Comparison of ENCODE assay signal across 21 mouse cellular contexts in the genomic region with DNA sequence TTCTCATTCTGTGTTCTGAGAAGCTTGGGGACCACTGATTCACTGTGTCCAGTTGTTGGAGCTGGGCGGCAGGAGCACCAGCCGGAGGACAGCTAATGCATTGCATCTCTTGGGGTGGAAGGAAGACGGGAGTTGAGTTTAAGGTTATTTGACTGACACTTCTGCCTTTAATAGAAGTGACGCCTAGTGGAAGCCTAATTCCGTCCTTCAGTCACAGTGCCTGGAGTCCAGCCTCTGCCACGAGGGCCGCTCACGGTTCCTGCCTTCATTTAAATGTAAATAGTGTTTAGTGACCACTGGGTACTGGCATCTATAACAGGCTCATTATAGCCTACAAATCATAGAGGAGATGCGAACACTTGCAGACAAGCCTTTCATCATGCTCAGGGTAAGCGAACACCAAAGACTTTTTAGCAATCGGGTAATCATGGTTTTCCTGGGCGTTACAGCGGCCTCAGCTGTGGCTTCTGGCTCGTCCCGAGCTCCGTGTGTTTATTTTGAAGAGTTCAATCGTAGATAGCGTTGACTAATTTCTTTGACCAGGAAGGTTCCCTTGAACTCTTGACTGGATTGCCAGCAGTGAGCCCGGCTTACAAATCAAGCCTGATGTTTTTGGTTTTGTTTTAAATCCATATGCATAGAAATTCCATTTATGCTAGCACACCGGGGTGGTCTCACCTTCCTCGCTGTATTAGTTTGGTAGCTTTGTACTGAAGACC. TPM values are rescaled to one million over a fixed set of nuclear protein-coding genes. Genes with fewer than 3 reads are reported as not detected.
A peak's percentile ranks its signal among the peaks of the same experiment; 100 is the strongest.
DNase-seq lines count a peak whose midpoint lies in the region; ATAC-seq and TF ChIP-seq lines count a peak whose summit lies in the region.
"Had no signal": no experiment of that assay in that cellular context is flagged by ENCODE, and none has a peak within 500 bp of the region (broad histone marks: within the 10 kb centered on the region; RNA-seq: fewer than 3 reads in every experiment).

No protein-coding gene starts in this region.

- no peak for ATAC-seq in forebrain, postnatal 0 days
- ATAC-seq in forebrain, embryonic 14.5 days, result no peak
- ATAC-seq in embryonic facial prominence, embryonic 15.5 days (ENCODE audit: insufficient number of reproducible peaks, low FRiP score, low TSS enrichment, low read depth), result no peak
- no peak for ATAC-seq in limb, embryonic 15.5 days (ENCODE audit: insufficient number of reproducible peaks, low FRiP score, low TSS enrichment, low read depth)
- ATAC-seq: midbrain, embryonic 16.5 days had no signal

- TF ChIP-seq CTCF in forebrain, postnatal 0 days (IDR thresholded peaks at IDR 0.05; ENCODE audit: low read depth), result no peak
- no peak for TF ChIP-seq CTCF in layer of hippocampus, adult 2 months (conservative IDR thresholded peaks at IDR 0.05)

- no peak overlapping the region for H3K4me3 ChIP-seq in forebrain, postnatal 0 days (ENCODE audit: low read depth, low read length)
- no peak overlapping the region for H3K4me3 ChIP-seq in forebrain, embryonic 14.5 days (ENCODE audit: low read depth, low read length)
- H3K4me3 ChIP-seq in layer of hippocampus, adult 2 months, result no peak overlapping the region
- no peak overlapping the region for H3K4me3 ChIP-seq in embryonic facial prominence, embryonic 15.5 days (replicated peaks)
- H3K4me3 ChIP-seq in limb, embryonic 15.5 days, result no peak overlapping the region
- H3K4me3 ChIP-seq: erythroblast, embryonic 14.5 days; heart, embryonic 12.5 days; hindbrain, embryonic 13.5 days; limb, embryonic 12.5 days had no signal

- no peak overlapping the region for H3K4me2 ChIP-seq in forebrain, postnatal 0 days (ENCODE audit: low read depth)
- H3K4me2 ChIP-seq in forebrain, embryonic 14.5 days (ENCODE audit: low read length), result no peak overlapping the region
- no peak overlapping the region for H3K4me2 ChIP-seq in embryonic facial prominence, embryonic 15.5 days (replicated peaks)
- H3K4me2 ChIP-seq in limb, embryonic 15.5 days, result no peak overlapping the region
- H3K4me2 ChIP-seq: hindbrain, embryonic 13.5 days; limb, embryonic 12.5 days; lung, embryonic 14.5 days had no signal

- H3K4me1 ChIP-seq in forebrain, postnatal 0 days (ENCODE audit: insufficient read depth), result peaks cover 12% of the 10 kb centered on the region; the same call in 1 of the 2 replicates
- H3K4me1 ChIP-seq in forebrain, embryonic 14.5 days (ENCODE audit: control insufficient read depth, insufficient read depth, low read length), result peaks cover 13% of the 10 kb centered on the region; the same call in 1 of the 2 replicates
- H3K4me1 ChIP-seq in embryonic facial prominence, embryonic 15.5 days, result peaks cover 47% of the 10 kb centered on the region
- peaks cover 39% of the 10 kb centered on the region for H3K4me1 ChIP-seq in limb, embryonic 15.5 days

- DNase-seq in forebrain, postnatal 0 days, result no peak
- no peak for DNase-seq in forebrain, embryonic 14.5 days (ENCODE audit: low spot score)
- DNase-seq in layer of hippocampus, adult 2 months (ENCODE audit: low spot score in 2 of 2), result no peak
- no peak for DNase-seq in layer of hippocampus, postnatal 14 days (ENCODE audit: low spot score in 2 of 2)
- no peak for DNase-seq in thymus, postnatal 25 days
- DNase-seq in spleen, postnatal 10 days (ENCODE audit: low spot score in 2 of 2), result no peak
- DNase-seq: adrenal gland, adult 8-10 months; cerebellum, adult 2 months; cerebellum, postnatal 36 days; heart, postnatal 36 days; kidney, adult 11 months; lung, embryonic 14.5 days had no signal

- no peaks in the 10 kb centered on the region for H3K9me3 ChIP-seq in forebrain, postnatal 0 days (ENCODE audit: low read length)
- no peaks in the 10 kb centered on the region for H3K9me3 ChIP-seq in forebrain, embryonic 14.5 days (replicated peaks; ENCODE audit: control insufficient read depth, low read length)
- H3K9me3 ChIP-seq in embryonic facial prominence, embryonic 15.5 days (replicated peaks), result no peaks in the 10 kb centered on the region
- no peaks in the 10 kb centered on the region for H3K9me3 ChIP-seq in limb, embryonic 15.5 days
- H3K9me3 ChIP-seq: heart, embryonic 12.5 days; hindbrain, embryonic 13.5 days; limb, embryonic 12.5 days had no signal

- H3K27me3 ChIP-seq in forebrain, postnatal 0 days (ENCODE audit: insufficient read depth, low read length), result no peaks in the 10 kb centered on the region
- H3K27me3 ChIP-seq in forebrain, embryonic 14.5 days (replicated peaks; ENCODE audit: control insufficient read depth, insufficient read depth, low read length), result no peaks in the 10 kb centered on the region
- no peaks in the 10 kb centered on the region for H3K27me3 ChIP-seq in embryonic facial prominence, embryonic 15.5 days
- no peaks in the 10 kb centered on the region for H3K27me3 ChIP-seq in limb, embryonic 15.5 days
- H3K27me3 ChIP-seq: heart, embryonic 12.5 days; hindbrain, embryonic 13.5 days; limb, embryonic 12.5 days had no signal

- no peaks in the 10 kb centered on the region for H3K36me3 ChIP-seq in forebrain, postnatal 0 days (ENCODE audit: insufficient read depth)
- H3K36me3 ChIP-seq in forebrain, embryonic 14.5 days (ENCODE audit: control insufficient read depth, insufficient read depth, low read length), result no peaks in the 10 kb centered on the region
- peaks cover 13% of the 10 kb centered on the region; the same call in 1 of the 2 replicates for H3K36me3 ChIP-seq in embryonic facial prominence, embryonic 15.5 days
- H3K36me3 ChIP-seq in limb, embryonic 15.5 days, result peaks cover 7% of the 10 kb centered on the region; the same call in 1 of the 2 replicates

- no peak overlapping the region for H3K9ac ChIP-seq in forebrain, postnatal 0 days
- no peak overlapping the region for H3K9ac ChIP-seq in forebrain, embryonic 14.5 days (ENCODE audit: low read length)
- H3K9ac ChIP-seq in embryonic facial prominence, embryonic 15.5 days, result no peak overlapping the region
- no peak overlapping the region for H3K9ac ChIP-seq in limb, embryonic 15.5 days
- H3K9ac ChIP-seq: heart, embryonic 12.5 days; hindbrain, embryonic 13.5 days; limb, embryonic 12.5 days; liver, embryonic 14.5 days; lung, embryonic 14.5 days had no signal

- peak overlapping the region; percentile 59; the same call in 1 of the 2 replicates for H3K27ac ChIP-seq in forebrain, postnatal 0 days (ENCODE audit: low read depth, low read length)
- H3K27ac ChIP-seq in forebrain, embryonic 14.5 days (ENCODE audit: low read depth, low read length), result no peak overlapping the region
- peak overlapping the region; percentile 2; the same call in 1 of the 2 replicates for H3K27ac ChIP-seq in layer of hippocampus, adult 2 months
- peak overlapping the region; percentile 55; the same call in 1 of the 2 replicates for H3K27ac ChIP-seq in embryonic facial prominence, embryonic 15.5 days (replicated peaks)
- H3K27ac ChIP-seq in limb, embryonic 15.5 days, result peak overlapping the region; percentile 4; the same call in 1 of the 2 replicates
- H3K27ac ChIP-seq: hindbrain, embryonic 13.5 days; kidney, postnatal 0 days; limb, embryonic 12.5 days; liver, embryonic 14.5 days had no signal

- WGBS in forebrain, postnatal 0 days, result 61% methylated on average over 21 of the region's 21 CpGs
- WGBS in forebrain, embryonic 14.5 days, result 60% methylated on average over 21 of the region's 21 CpGs
- 75% methylated on average over 21 of the region's 21 CpGs for WGBS in embryonic facial prominence, embryonic 15.5 days
- 77% methylated on average over 21 of the region's 21 CpGs for WGBS in limb, embryonic 15.5 days

RNA-seq across cellular contexts. Expression of a gene that starts 10.8 kb away (rescaled TPM):
- 21.0 and 32.6 TPM in 2 replicates for total RNA-seq in forebrain, postnatal 0 days (2014; rRNA removed)
- polyA plus RNA-seq in forebrain, postnatal 0 days (2015; fragmentation: Nextera tagmentation; extraction: Ambion mirVana), result 11.1 and 17.2 TPM in 2 replicates
- polyA plus RNA-seq in forebrain, embryonic 14.5 days (2014; fragmentation: Nextera tagmentation; extraction: Ambion mirVana), result 14.6 and 20.1 TPM in 2 replicates
- total RNA-seq in layer of hippocampus, adult 2 months (2021), result 10 to 100 TPM; 26.9 to 32.4 TPM
- total RNA-seq in layer of hippocampus, postnatal 14 days (2021), result 10 to 100 TPM; 22.5 to 29.5 TPM
- polyA plus RNA-seq in embryonic facial prominence, embryonic 15.5 days (2015; fragmentation: Nextera tagmentation; extraction: Ambion mirVana), result 50.3 and 51.5 TPM in 2 replicates
- 50.3 and 51.6 TPM in 2 replicates for polyA plus RNA-seq in limb, embryonic 15.5 days (2015; fragmentation: Nextera tagmentation; extraction: Ambion mirVana)
